Mouse (Mus musculus) liver, embryonic 14.5 days (tissue): ENCODE measurements around the gene Slc1a2. TPM values are rescaled to one million over a fixed set of nuclear protein-coding genes. Genes with fewer than 3 reads are reported as not detected.

ENCODE experiments used
- ATAC-seq: fragments of 200-750 bp; cut with Nextera tagmentation; 2 replicates; pipeline ENCODE4 v1.8.0; 2017; ENCODE audit warnings: moderate number of reproducible peaks, mild to moderate bottlenecking, moderate library complexity; ENCODE audit not compliant: insufficient read depth
- DNase-seq, 3 experiments: peaks; one replicate each; pipeline ENCODE4 v3.0.0-alpha.2; 2012 to 2013; ENCODE audit warnings: low read depth in 3 of 3, low spot score in 3 of 3
- H3K27ac ChIP-seq: fragments of 300-500 bp; sonication (generic); 2 replicates; pipeline ENCODE4 v1.5.1; 2014; ENCODE audit warnings: moderate library complexity, mild to moderate bottlenecking, control low read depth, inconsistent platforms
- H3K27me3 ChIP-seq: fragments of 300-500 bp; sonication (generic); 2 replicates; pipeline ENCODE4 v1.6.1; 2014; ENCODE audit warnings: mild to moderate bottlenecking, low read length, moderate library complexity; ENCODE audit not compliant: control insufficient read depth, insufficient read depth
- H3K36me3 ChIP-seq: fragments of 300-500 bp; sonication (generic); replicated peaks from 2 replicates; pipeline ENCODE4 v1.6.1; 2014; ENCODE audit warnings: low read depth; ENCODE audit not compliant: control insufficient read depth, insufficient read depth
- H3K4me1 ChIP-seq, 2 experiments: fragments of 200-500 bp in 1 of 2; fragments of 300-500 bp in 1 of 2; sonication (generic) in 1 of 2; replicated peaks; 2 replicates each; pipeline ENCODE4 v1.6.1; 2012 to 2014; ENCODE audit warnings: antibody characterized with exemption in 1 of 2, inconsistent platforms in 1 of 2, low read length in 1 of 2; ENCODE audit not compliant: control insufficient read depth in 2 of 2, insufficient read depth in 2 of 2
- H3K4me2 ChIP-seq: fragments of 300-500 bp; sonication (generic); 2 replicates; pipeline ENCODE4 v1.6.1; 2014; ENCODE audit warnings: low read depth, mild to moderate bottlenecking, control low read depth, moderate library complexity
- H3K4me3 ChIP-seq, 2 experiments: fragments of 200-500 bp in 1 of 2; fragments of 300-500 bp in 1 of 2; sonication (generic) in 1 of 2; 2 replicates each; pipeline ENCODE4 v1.5.1; 2012 to 2014; ENCODE audit warnings: low read depth in 2 of 2, low read length in 2 of 2, mild to moderate bottlenecking in 2 of 2, control low read depth in 1 of 2, inconsistent platforms in 1 of 2, moderate library complexity in 1 of 2; ENCODE audit not compliant: insufficient read depth in 1 of 2
- H3K9ac ChIP-seq: fragments of 300-500 bp; sonication (generic); replicated peaks from 2 replicates; pipeline ENCODE4 v1.6.1; 2014; ENCODE audit warnings: mild to moderate bottlenecking, control low read depth, moderate library complexity
- H3K9me3 ChIP-seq: fragments of 300-500 bp; sonication (generic); 2 replicates; pipeline ENCODE4 v1.6.1; 2016; ENCODE audit warnings: low read length, mixed read lengths; ENCODE audit not compliant: control insufficient read depth
- CTCF ChIP-seq: IDR thresholded peaks from 2 replicates; pipeline ENCODE4 v1.5.1; 2016; ENCODE audit warnings: antibody characterized with exemption, low read depth, control low read depth
- EP300 ChIP-seq: IDR thresholded peaks from 2 replicates; pipeline ENCODE4 v1.6.1; 2016; ENCODE audit warnings: antibody characterized with exemption, low read depth
- WGBS: fragments of 180-500 bp; shearing (Covaris S2); extraction: QIAGEN DNeasy Blood & Tissue Kit; methylation state at CpG from one replicate; pipeline ENCODE4 v1.1.7; 2014; ENCODE audit not compliant: insufficient replicate concordance; 5-methylcytosine and 5-hydroxymethylcytosine counted together
- polyA plus RNA-seq, 2 experiments: library from polyadenylated mRNA; depleted of rRNA in 1 of 2; stranded (reverse) in 1 of 2; unstranded in 1 of 2; fragments of >200 nt; fragmentation: Nextera tagmentation in 1 of 2; extraction: Ambion mirVana in 1 of 2; gene quantifications; 2 replicates each; pipeline versions ENCODE4 v1.2.1 to v1.2.3; 2012 to 2014

Gene Slc1a2
- polyA plus RNA-seq, 2 experiments = 0.29 to 1.0 TPM

- H3K4me3 ChIP-seq = no peak overlapping the region
- no peaks in the 10 kb centered on the region for H3K4me1 ChIP-seq
- DNase-seq (no peak), ATAC-seq (no peak)
- H3K36me3 ChIP-seq = no peaks in the 10 kb centered on the region
- no peak overlapping the region for H3K9ac ChIP-seq
- H3K27me3 ChIP-seq = no peaks in the 10 kb centered on the region
- H3K27ac ChIP-seq = no peak overlapping the region
- H3K4me2 ChIP-seq = no peak overlapping the region
- 26% methylated on average over 4 of the region's 4 CpGs for WGBS
- H3K9me3 ChIP-seq = no peaks in the 10 kb centered on the region
- TF ChIP-seq CTCF = no peak
- no peak for TF ChIP-seq EP300
Measured at GRCm38 (mm10) chr2:102785696-102786095, 127.2 kb downstream of the Slc1a2 start.

DNA sequence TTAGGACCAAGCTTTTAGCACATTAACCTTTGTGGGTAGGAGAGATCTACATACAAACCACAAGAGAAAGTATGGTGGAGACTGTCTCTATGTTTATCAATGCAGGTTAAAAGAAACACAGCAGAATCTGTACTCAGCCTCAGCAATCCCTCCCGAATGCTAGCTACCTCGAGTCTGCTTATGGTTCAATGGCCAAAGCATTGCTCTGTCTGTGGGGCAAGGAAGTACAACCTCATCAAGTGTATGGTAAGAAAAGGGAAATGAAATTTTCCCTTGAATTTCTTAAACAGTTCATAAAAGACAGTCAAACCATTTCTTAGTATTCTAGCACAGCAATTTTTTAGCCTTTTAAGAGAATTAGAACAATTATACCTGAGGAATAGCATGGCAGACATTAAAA, 133.2 kb downstream of the Slc1a2 start:
- H3K4me3 ChIP-seq = no peak overlapping the region
- no peak overlapping the region for H3K9ac ChIP-seq
- no peak overlapping the region for H3K4me2 ChIP-seq
- no peak overlapping the region for H3K27ac ChIP-seq
- 33% methylated on average over 2 of the region's 2 CpGs for WGBS
- no peaks in the 10 kb centered on the region for H3K9me3 ChIP-seq
- no peak for TF ChIP-seq EP300
- no peak for TF ChIP-seq CTCF
- no peaks in the 10 kb centered on the region for H3K4me1 ChIP-seq
- no peaks in the 10 kb centered on the region for H3K36me3 ChIP-seq
- no peak for ATAC-seq
- no peaks in the 10 kb centered on the region for H3K27me3 ChIP-seq
- no peak for DNase-seq

GRCm38 (mm10) chr2:102792804-102793203, 134.3 kb downstream of the Slc1a2 start:
- WGBS = 68% methylated on average over 6 of the region's 6 CpGs
- ATAC-seq = no peak
- no peak overlapping the region for H3K4me3 ChIP-seq
- no peaks in the 10 kb centered on the region for H3K27me3 ChIP-seq
- H3K9ac ChIP-seq = no peak overlapping the region
- H3K4me1 ChIP-seq = no peaks in the 10 kb centered on the region
- H3K9me3 ChIP-seq = no peaks in the 10 kb centered on the region
- H3K27ac ChIP-seq = no peak overlapping the region
- DNase-seq = no peak
- no peak overlapping the region for H3K4me2 ChIP-seq
- no peaks in the 10 kb centered on the region for H3K36me3 ChIP-seq
- no peak for TF ChIP-seq EP300
- TF ChIP-seq CTCF = no peak

- ATAC-seq = no peak
- TF ChIP-seq EP300 (no peak), CTCF (no peak)
- 38% methylated on average over 3 of the region's 3 CpGs for WGBS
Measured at GRCm38 (mm10) chr2:102795034-102795433, 136.6 kb downstream of the Slc1a2 start.

DNA sequence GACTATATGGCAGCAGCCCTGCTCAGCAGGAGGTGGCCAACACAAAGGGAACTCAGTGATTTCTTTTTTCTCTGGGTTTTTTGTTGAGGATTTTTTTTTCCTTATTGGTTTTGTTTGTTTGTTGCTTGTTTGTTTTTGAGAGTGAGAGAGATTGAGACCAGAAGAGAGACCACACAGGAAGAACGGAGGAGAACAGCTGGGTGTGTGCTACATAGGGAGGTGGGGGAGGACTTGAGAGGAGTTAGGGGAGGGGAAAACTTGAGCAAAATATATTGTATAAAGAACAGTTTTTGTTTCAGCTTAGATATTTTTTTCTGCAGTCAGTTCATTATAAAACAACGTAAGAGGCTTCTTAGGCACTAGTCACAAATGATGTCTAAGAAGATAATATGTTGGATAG, 139.7 kb downstream of the Slc1a2 start:
- H3K4me1 ChIP-seq = no peaks in the 10 kb centered on the region
- H3K4me2 ChIP-seq = no peak overlapping the region
- TF ChIP-seq EP300 = no peak
- no peak for TF ChIP-seq CTCF
- H3K27ac ChIP-seq = no peak overlapping the region
- no peak overlapping the region for H3K4me3 ChIP-seq
- ATAC-seq = no peak
- no peaks in the 10 kb centered on the region for H3K36me3 ChIP-seq
- no peak overlapping the region for H3K9ac ChIP-seq
- H3K27me3 ChIP-seq = no peaks in the 10 kb centered on the region
- no peaks in the 10 kb centered on the region for H3K9me3 ChIP-seq
- WGBS = 52% methylated on average over 2 of the region's 2 CpGs
- DNase-seq = no peak

More at GRCm38 (mm10) chr2:102795034-102795433, 136.6 kb downstream of the Slc1a2 start:
- Histone ChIP-seq H3K9me3 (no peaks in the 10 kb centered on the region), H3K36me3 (no peaks in the 10 kb centered on the region), H3K4me3 (no peak overlapping the region), H3K9ac (no peak overlapping the region), H3K27me3 (no peaks in the 10 kb centered on the region), H3K27ac (no peak overlapping the region), H3K4me1 (no peaks in the 10 kb centered on the region), H3K4me2 (no peak overlapping the region)
- no peak for DNase-seq
